Mouse (Mus musculus): ENCODE results near the gene Brms1. TPM values are rescaled to one million over a fixed set of nuclear protein-coding genes. Genes with fewer than 3 reads are reported as not detected.

Brms1 gene
- polyA plus RNA-seq, 1 experiment from 2014 or later = 35.1 TPM

DNA sequence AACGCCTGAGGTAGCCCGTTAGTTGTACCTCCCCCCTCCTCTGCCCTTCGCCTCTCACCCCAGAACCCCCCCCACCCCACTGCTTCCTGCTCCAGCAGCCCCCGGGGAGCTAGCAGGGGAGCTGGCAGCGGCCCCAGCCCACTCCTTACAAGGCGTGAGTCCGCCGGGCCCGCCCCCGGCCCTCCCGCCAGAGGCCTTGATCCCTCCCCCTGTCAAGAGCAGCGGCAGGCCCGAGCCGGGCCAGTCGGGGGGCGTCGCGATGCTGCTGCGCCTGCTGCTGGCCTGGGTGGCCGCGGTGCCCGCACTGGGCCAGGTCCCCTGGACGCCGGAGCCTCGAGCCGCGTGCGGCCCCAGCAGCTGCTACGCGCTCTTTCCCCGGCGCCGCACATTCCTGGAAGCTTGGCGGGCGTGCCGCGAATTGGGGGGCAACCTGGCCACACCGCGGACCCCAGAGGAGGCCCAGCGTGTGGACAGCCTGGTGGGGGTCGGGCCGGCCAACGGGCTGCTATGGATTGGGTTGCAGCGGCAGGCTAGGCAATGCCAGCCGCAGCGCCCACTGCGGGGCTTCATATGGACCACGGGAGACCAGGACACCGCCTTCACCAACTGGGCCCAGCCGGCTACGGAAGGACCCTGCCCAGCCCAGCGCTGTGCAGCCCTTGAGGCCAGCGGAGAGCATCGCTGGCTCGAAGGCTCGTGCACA lies 26.9 kb downstream of the Brms1 start, which contains the start of gene Cd248:
Cd248 (plus strand) TSS at position 212 of the 703 bp plus-strand sequence.
- Histone ChIP-seq H3K27ac (peak within 1 kb of the TSS; percentile 87), H3K27me3 (peaks cover 50% of the 10 kb centered on the region), H3K4me2 (peak within 1 kb of the TSS; percentile 85), H3K9ac (peak within 1 kb of the TSS; percentile 74), H3K9me3 (replicated peaks) (no peaks in the 10 kb centered on the region), H3K4me1 (replicated peaks) (peaks cover 71% of the 10 kb centered on the region), H3K4me3 (replicated peaks) (peak within 1 kb of the TSS; percentile 57), H3K36me3 (no peaks in the 10 kb centered on the region)
- 2% methylated on average over 56 of the region's 56 CpGs for WGBS (ENCODE audit: insufficient replicate concordance)
- peak; percentile 28; the same call in 1 of the 2 replicates for ATAC-seq (ENCODE audit: low read depth)
- no peak for DNase-seq

DNA sequence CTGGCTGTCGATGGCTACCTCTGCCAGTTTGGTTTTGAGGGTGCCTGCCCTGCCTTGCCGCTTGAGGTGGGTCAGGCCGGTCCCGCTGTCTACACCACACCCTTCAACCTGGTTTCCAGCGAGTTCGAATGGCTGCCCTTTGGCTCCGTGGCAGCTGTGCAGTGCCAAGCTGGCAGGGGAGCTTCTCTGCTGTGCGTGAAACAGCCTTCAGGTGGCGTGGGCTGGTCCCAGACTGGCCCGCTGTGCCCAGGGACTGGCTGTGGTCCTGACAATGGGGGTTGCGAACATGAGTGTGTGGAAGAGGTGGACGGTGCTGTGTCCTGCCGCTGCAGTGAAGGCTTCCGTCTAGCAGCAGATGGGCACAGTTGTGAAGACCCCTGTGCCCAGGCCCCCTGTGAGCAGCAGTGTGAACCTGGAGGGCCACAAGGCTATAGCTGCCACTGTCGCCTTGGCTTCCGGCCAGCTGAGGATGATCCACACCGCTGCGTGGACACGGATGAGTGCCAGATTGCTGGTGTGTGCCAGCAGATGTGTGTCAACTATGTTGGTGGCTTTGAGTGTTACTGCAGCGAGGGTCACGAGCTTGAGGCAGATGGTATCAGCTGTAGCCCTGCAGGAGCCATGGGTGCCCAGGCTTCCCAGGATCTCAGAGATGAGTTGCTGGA lies 27.5 kb downstream of the Brms1 start:
- Histone ChIP-seq H3K27ac (no peak overlapping the region; the same call in 1 of the 2 replicates), H3K9me3 (replicated peaks) (no peaks in the 10 kb centered on the region), H3K9ac (peak overlapping the region; percentile 74), H3K36me3 (no peaks in the 10 kb centered on the region), H3K4me1 (replicated peaks) (peaks cover 72% of the 10 kb centered on the region), H3K27me3 (peaks cover 55% of the 10 kb centered on the region), H3K4me2 (peak overlapping the region; percentile 85), H3K4me3 (replicated peaks) (peak overlapping the region; percentile 57)
- DNase-seq = no peak
- no peak for ATAC-seq (ENCODE audit: low read depth)
- WGBS (ENCODE audit: insufficient replicate concordance) = 39% methylated on average over 21 of the region's 21 CpGs

DNA sequence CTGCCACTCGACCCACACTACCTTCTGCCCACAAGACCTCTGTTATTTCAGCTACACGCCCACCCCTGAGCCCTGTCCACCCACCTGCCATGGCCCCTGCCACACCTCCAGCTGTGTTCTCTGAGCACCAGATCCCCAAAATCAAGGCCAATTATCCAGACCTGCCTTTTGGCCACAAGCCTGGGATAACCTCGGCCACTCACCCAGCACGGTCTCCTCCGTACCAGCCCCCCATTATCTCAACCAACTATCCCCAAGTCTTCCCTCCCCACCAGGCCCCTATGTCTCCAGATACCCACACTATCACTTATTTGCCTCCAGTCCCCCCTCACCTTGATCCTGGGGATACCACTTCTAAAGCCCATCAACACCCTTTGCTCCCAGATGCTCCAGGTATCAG lies 28.3 kb downstream of the Brms1 start:
- peak overlapping the region; percentile 85; the same call in 1 of the 2 replicates for H3K4me2 ChIP-seq
- DNase-seq = no peak
- H3K4me1 ChIP-seq (replicated peaks) = peaks cover 72% of the 10 kb centered on the region
- no peaks in the 10 kb centered on the region for H3K36me3 ChIP-seq
- 61% methylated on average over 5 of the region's 5 CpGs for WGBS (ENCODE audit: insufficient replicate concordance)
- H3K27me3 ChIP-seq = peaks cover 57% of the 10 kb centered on the region
- H3K27ac ChIP-seq = no peak overlapping the region
- ATAC-seq (ENCODE audit: low read depth) = no peak
- 0 out of 2 replicates have a peak overlapping the region, but pooled peaks have one; percentile 57 for H3K4me3 ChIP-seq (replicated peaks)
- no peak overlapping the region for H3K9ac ChIP-seq
- H3K9me3 ChIP-seq (replicated peaks) = no peaks in the 10 kb centered on the region

DNA sequence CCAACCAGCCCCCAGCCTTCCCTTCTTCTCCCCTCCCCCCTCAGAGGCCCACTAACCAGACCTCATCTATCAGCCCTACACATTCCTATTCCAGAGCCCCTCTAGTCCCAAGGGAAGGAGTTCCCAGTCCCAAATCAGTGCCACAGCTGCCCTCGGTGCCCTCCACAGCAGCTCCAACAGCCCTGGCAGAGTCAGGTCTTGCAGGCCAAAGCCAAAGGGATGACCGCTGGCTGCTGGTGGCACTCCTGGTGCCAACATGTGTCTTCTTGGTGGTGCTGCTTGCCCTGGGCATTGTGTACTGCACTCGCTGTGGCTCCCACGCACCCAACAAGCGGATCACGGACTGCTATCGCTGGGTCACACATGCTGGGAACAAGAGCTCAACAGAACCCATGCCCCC lies 28.8 kb downstream of the Brms1 start:
- Histone ChIP-seq H3K4me3 (replicated peaks) (no peak overlapping the region), H3K4me1 (replicated peaks) (peaks cover 69% of the 10 kb centered on the region), H3K9ac (no peak overlapping the region), H3K27ac (no peak overlapping the region), H3K36me3 (no peaks in the 10 kb centered on the region), H3K9me3 (replicated peaks) (no peaks in the 10 kb centered on the region), H3K27me3 (peaks cover 62% of the 10 kb centered on the region), H3K4me2 (peak overlapping the region; percentile 84; the same call in 1 of the 2 replicates)
- WGBS (ENCODE audit: insufficient replicate concordance) = 74% methylated on average over 7 of the region's 7 CpGs
- ATAC-seq (ENCODE audit: low read depth) = no peak
- no peak for DNase-seq

DNA sequence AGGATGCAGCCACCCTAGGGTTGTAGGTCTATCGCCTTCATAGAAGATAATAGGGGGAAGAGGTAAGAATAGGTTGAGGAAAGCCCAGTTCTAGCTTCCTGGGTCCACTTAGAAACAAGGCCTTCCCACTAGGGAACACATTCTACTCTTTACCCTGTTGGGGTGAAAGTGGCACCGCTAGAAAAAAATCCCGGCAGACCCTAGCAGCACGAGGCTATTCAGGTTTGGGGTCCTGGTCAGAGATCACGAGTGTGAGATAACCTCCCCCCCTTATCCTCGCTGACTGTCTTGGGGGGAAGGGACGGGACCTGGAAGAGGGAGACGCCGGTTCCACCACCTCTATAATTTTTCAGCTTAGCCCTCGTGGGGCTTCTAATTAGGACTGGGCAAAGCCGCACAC lies 29.9 kb downstream of the Brms1 start:
- Histone ChIP-seq H3K9ac (peak overlapping the region; percentile 67), H3K4me1 (replicated peaks) (peaks cover 63% of the 10 kb centered on the region), H3K4me2 (peak overlapping the region; percentile 84), H3K36me3 (no peaks in the 10 kb centered on the region), H3K27me3 (peaks cover 68% of the 10 kb centered on the region), H3K27ac (peak overlapping the region; percentile 7; the same call in 1 of the 2 replicates), H3K9me3 (replicated peaks) (no peaks in the 10 kb centered on the region), H3K4me3 (replicated peaks) (peak overlapping the region; percentile 59)
- no peak for ATAC-seq (ENCODE audit: low read depth)
- DNase-seq = no peak
- WGBS (ENCODE audit: insufficient replicate concordance) = 17% methylated on average over 11 of the region's 11 CpGs

DNA sequence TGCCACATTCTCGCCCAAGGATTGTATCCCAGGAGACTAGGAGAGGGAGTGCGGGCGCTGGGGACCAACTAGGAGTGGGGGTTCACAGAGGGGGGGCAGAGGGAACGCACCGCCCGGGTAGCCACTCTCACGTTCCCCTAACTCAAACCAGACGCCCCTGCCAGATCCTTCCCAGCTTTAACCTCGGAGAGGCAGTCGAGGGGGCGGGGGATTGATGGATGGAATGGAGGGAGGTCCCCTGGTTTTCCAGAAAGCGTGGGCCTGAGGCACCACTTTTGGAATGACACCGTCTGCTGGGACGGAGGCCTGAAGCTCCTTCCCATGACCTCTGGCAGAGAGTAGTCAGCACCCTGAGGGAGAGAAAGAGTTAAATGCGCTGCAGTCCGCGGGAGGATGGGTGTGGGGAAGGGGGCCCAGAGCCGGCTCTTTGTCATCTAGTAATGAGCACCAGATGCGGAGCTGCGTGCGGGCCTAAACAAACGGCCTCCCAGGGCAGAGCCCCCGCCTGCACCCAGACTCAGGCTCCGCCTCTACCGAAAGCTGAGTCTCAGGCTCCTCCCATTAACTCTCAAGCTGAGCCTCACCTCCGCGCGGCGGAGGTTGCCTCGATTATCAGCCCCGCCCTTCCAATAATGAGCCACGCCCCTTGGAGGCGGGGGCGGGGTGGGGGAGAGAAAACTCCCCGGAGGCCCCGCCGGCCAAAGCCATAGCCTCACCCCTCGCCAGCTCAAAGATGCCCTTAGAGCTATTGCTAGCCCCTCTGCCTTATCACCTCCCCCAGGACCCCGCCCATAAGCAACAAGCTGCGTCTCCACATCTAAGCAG lies 30.6 kb downstream of the Brms1 start:
- Histone ChIP-seq H3K27me3 (peaks cover 73% of the 10 kb centered on the region), H3K4me3 (replicated peaks) (peak overlapping the region; percentile 59), H3K9ac (peak overlapping the region; percentile 67), H3K4me1 (replicated peaks) (peaks cover 59% of the 10 kb centered on the region), H3K36me3 (no peaks in the 10 kb centered on the region), H3K27ac (peak overlapping the region; percentile 45), H3K4me2 (peak overlapping the region; percentile 84), H3K9me3 (replicated peaks) (no peaks in the 10 kb centered on the region)
- DNase-seq (peak; percentile 82), ATAC-seq (ENCODE audit: low read depth) (peak; percentile 73)
- WGBS (ENCODE audit: insufficient replicate concordance) = 4% methylated on average over 39 of the region's 40 CpGs

DNA sequence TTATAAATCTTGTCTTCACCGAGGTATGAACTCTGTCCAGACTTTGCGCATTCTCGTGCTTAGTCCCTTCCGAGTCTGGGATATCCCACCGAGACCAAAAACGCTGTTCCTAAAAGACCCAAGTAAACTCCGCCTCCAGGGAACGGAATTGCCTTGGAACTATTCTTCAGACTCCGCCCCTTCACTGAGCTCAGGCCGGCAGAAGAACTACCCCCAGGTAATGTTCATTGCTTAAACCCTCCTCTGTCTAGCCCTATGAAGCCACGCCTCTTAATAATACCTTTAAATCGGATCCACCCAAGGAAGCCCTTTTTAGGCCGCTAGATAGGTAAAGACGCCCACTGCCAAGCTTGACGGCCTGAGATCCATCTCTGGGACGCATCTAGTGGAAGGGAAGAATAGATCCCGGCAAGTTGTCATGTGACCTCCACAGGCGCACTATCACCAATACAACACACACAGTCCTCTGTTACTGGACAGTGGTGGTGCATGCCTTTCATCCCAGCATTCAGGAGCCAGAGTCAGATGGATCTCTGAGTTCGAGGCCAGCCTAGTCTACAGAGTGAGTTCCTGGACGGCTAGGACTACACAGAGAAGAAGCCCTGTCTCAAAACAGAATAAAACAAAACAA lies 31.4 kb downstream of the Brms1 start:
- Histone ChIP-seq H3K27ac (peak overlapping the region; percentile 45), H3K36me3 (no peaks in the 10 kb centered on the region), H3K9ac (peak overlapping the region; percentile 17), H3K4me2 (peak overlapping the region; percentile 84), H3K4me1 (replicated peaks) (peaks cover 52% of the 10 kb centered on the region), H3K9me3 (replicated peaks) (no peaks in the 10 kb centered on the region), H3K4me3 (replicated peaks) (peak overlapping the region; percentile 59), H3K27me3 (peaks cover 68% of the 10 kb centered on the region)
- ATAC-seq (ENCODE audit: low read depth) (peak; percentile 5; the same call in 1 of the 2 replicates), DNase-seq (no peak)
- WGBS (ENCODE audit: insufficient replicate concordance) = 4% methylated on average over 20 of the region's 20 CpGs

DNA sequence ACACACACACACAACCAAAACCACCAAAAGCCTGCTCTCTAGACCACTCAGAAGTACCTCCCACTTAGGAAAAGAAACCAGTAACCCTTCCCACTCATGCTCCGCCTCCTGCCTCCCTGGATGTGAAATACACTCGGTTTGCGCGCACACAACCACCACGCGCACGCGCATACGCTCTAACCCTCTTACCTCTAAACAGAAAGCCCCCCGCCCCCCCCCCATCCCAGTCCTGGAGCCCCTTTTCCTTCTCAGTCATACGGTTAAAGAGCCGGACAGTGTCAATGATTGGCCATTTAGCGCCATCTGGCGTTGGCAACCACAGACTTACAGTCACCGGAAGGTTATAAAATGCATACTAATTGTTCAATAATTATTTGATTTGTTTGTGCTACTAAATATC lies 31.9 kb downstream of the Brms1 start:
- 1% methylated on average over 15 of the region's 15 CpGs for WGBS (ENCODE audit: insufficient replicate concordance)
- Histone ChIP-seq H3K27me3 (peaks cover 63% of the 10 kb centered on the region), H3K4me2 (peak overlapping the region; percentile 84), H3K9me3 (replicated peaks) (no peaks in the 10 kb centered on the region), H3K27ac (no peak overlapping the region), H3K9ac (0 out of 2 replicates have a peak overlapping the region, but pooled peaks have one; percentile 17), H3K4me3 (replicated peaks) (peak overlapping the region; percentile 59), H3K4me1 (replicated peaks) (peaks cover 47% of the 10 kb centered on the region), H3K36me3 (no peaks in the 10 kb centered on the region)
- no peak; the same call in 1 of the 2 replicates for ATAC-seq (ENCODE audit: low read depth)
- DNase-seq = peak; percentile 40

DNA sequence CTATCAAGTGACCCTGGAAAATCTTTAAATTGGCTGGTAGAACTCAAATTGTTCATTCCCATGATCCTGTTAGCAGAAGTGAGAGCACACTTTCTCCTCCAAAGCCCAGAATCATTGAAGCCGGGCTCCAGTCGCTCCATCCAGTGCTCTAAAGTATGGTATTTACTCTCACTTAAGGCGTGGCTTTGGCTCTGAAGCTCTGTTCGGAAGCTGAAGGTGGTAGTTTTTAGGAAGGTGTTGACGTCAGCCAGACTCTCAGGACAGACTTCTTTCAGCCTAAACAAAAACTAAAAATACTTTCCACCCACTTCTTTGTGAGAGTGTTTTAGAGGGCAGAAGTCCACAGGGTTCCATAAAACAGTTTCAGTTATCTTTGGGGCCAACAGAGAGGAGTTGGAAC lies 32.4 kb downstream of the Brms1 start:
- H3K4me3 ChIP-seq (replicated peaks) = no peak overlapping the region
- no peak overlapping the region for H3K27ac ChIP-seq
- peaks cover 62% of the 10 kb centered on the region for H3K27me3 ChIP-seq
- H3K36me3 ChIP-seq = no peaks in the 10 kb centered on the region
- ATAC-seq (ENCODE audit: low read depth) = no peak
- H3K4me2 ChIP-seq = no peak overlapping the region
- peaks cover 42% of the 10 kb centered on the region for H3K4me1 ChIP-seq (replicated peaks)
- H3K9me3 ChIP-seq (replicated peaks) = no peaks in the 10 kb centered on the region
- no peak overlapping the region for H3K9ac ChIP-seq
- no peak for DNase-seq
- 30% methylated on average over 5 of the region's 5 CpGs for WGBS (ENCODE audit: insufficient replicate concordance)

DNA sequence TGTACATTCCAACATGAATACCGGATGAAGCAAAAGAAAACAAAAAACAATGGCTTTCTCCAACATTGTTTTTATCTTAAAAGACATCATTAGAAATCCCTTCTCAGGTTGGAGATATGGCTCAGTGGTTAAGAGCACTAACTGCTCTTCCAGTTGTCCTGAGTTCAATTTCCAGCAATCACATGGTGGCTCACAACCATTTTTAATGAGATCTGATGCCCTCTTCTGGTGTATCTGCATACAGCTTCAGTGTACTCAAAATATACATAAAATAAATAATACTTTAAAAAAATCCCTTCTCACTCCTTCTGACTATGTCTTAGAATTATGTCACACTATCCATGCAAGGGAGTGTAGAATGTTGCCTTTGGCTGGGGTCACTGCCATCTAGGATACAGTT lies 38.1 kb downstream of the Brms1 start:
- no peak overlapping the region for H3K9ac ChIP-seq
- DNase-seq (no peak), ATAC-seq (ENCODE audit: low read depth) (no peak)
- WGBS (ENCODE audit: insufficient replicate concordance) = 69% methylated on average over 1 of the region's 1 CpGs
- H3K4me3 ChIP-seq (replicated peaks) = no peak overlapping the region
- H3K36me3 ChIP-seq = no peaks in the 10 kb centered on the region
- no peaks in the 10 kb centered on the region for H3K4me1 ChIP-seq (replicated peaks)
- no peak overlapping the region for H3K4me2 ChIP-seq
- no peak overlapping the region for H3K27ac ChIP-seq
- no peaks in the 10 kb centered on the region for H3K9me3 ChIP-seq (replicated peaks)
- H3K27me3 ChIP-seq = peaks cover 71% of the 10 kb centered on the region
